Mouse (Mus musculus): Measurements from ENCODE around the gene Slco3a1.

DNA sequence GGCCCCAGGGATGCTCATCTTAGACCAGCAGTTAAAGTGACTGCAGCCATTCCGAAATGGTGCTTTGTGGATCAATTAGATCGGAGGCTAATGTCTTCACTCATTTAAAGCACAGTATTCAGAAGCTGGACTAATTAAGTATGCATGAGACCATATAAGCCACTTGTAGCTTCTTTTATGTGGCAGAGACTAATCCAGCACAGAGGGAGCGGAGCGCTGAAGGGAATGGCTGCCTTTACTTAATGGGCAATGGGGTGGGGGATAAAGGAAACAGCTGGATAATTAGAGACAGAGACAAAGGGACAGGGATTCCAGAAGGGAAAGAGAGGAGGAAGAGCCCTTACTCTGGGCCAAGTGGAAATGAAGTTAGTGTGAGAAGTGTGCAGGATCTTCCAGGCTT, 46.4 kb downstream of the Slco3a1 start:
- TF ChIP-seq ZNF384 (IDR thresholded peaks at IDR 0.05; ENCODE audit: low read depth, low read length): no peak
- no peak for TF ChIP-seq HCFC1 (IDR thresholded peaks at IDR 0.05; ENCODE audit: borderline replicate concordance, insufficient read depth, low read length)
